Mouse (Mus musculus) thymus, postnatal 0 days (tissue): ENCODE data around the gene Tbc1d8b. TPM values are rescaled to one million over a fixed set of nuclear protein-coding genes. Genes with fewer than 3 reads are reported as not detected.
"Not testable (repeated sequence)": the region's sequence is repeated elsewhere in the genome, so short reads cannot be mapped to it uniquely, and the experiment has no call there.

ENCODE experiments used
- DNase-seq: peaks from one replicate; pipeline ENCODE4 v3.0.0-alpha.2; 2015; ENCODE audit warnings: low spot score
- polyA plus RNA-seq: library from polyadenylated mRNA; unstranded; fragments of >200 nt; fragmentation: Nextera tagmentation; extraction: Ambion mirVana; gene quantifications from 2 replicates; pipeline ENCODE4 v1.2.1, GENCODE M21; 2015

Gene Tbc1d8b
- 1.4 and 1.5 TPM in 2 replicates for polyA plus RNA-seq

DNA sequence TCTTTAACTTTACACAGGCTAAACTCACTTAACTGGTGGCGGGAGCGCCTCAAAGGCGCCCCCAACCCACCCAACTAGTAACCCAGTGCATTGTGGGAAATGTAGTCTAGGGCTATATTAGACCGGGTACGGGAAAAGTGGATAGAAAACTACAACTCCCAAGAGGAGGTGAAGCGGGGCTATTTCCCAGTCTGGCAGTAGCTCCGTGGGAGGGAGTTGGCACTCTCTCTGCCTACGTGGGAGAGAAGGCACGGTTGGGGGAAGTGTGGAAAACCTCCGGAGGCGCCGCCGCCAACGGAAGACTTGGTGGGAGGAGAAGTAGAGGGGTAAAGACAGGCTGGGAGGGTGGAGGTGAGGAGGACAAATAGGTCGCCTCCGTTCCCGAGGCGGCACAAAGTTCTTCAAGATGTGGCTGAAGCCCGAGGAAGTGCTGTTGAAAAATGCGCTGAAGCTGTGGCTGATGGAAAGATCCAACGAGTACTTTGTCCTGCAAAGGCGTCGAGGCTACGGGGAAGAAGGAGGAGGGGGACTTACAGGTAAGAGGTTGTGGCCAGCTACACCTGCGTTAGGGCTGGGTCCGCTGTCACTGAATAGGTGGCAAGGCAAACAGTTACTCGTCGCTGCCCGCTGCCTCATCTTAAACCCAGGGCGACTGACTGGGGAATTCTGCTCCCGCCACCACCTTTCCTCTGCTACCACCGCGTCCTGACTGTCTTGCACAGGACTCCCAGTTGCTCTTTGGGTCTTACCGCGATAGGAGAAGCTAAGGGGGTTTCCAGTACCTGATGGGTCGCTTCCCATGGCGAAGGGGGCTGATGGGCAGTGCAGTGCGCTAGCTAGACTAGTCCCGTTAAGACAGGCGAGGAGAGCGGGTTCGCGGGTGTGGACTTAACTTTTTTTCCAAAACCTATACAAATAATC is at the start of gene Tbc1d8b:
Gene Tbc1d8b, plus strand, starts transcription at position 222 of the 921 bp plus-strand sequence.
- peak; percentile 83 for DNase-seq

DNA sequence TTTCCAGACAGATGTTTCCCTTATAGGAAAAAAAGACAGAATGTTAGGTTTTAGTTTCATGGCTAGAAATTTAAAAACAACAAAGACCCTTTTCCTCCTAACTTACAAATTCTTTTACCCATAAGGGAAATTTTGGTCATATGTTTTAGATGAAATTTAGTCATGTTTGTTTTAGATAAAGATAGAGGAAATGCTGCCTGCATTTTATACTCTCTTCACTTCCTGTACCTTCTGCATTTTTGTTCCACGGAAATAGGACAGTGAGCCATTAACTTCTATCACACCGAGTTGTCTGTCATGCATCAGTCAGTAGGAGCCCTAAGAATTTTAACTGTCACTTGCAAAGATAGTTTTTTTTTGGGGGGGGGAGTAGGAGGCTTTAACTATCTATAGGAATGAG is 45.1 kb upstream of the Tbc1d8b start:
- DNase-seq, result no peak

DNA sequence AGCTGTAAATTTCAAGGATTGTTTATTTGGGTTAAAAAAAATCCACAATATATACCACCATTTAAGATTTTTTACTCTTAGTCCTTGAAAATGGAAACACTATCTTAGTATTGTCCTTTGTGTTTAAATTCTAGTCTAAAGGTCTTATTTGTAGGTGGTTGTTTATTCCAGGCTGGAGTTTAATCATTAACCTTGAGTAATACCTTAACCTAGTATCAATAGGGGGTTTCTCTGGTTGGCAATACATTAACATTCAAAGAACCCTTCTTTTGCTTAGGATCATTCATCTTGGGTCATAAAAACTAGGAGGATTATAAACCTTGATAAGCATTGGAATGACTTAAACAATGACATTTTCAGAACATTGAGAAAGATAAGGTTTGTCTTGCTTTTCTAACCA is 44.4 kb upstream of the Tbc1d8b start:
- no peak for DNase-seq

DNA sequence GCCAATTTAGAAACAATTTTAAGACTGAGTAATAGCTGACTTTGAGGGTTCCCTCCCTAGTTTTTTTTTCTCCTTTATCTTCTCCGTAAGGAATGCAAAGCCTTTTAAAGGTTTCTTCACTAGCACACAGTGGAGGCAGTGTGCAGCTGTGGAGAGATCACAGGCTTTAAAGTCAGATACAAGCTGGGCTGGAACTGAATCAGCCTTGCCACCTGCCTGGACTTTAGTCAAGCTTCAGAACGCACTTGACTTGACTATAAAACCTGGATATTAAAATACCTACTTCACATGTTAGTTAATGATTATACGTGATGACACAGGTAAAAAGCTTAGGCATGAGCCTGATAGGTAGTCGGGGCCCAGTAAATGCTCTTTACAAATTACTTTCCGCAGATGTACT is 32.6 kb upstream of the Tbc1d8b start:
- no peak for DNase-seq

DNA sequence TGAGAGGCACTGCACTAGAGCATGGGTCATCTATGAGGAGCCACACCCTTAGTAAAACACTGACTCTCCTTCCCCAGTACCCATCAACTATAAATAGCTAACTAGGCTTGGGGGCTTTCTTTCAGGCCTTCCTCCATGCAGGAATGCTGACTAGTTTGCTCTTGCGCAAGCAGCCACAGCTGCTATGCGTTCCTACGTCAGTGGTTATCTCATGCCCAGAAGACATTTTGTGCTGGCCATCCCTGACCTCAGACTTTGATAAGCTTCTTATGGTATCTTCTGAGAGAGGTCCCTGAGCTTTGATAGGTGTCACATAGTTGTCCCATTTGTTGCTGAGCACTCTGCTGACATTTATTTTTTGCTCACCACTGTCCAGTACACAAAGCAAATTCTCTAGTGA is 31.5 kb upstream of the Tbc1d8b start:
- DNase-seq, result no peak

DNA sequence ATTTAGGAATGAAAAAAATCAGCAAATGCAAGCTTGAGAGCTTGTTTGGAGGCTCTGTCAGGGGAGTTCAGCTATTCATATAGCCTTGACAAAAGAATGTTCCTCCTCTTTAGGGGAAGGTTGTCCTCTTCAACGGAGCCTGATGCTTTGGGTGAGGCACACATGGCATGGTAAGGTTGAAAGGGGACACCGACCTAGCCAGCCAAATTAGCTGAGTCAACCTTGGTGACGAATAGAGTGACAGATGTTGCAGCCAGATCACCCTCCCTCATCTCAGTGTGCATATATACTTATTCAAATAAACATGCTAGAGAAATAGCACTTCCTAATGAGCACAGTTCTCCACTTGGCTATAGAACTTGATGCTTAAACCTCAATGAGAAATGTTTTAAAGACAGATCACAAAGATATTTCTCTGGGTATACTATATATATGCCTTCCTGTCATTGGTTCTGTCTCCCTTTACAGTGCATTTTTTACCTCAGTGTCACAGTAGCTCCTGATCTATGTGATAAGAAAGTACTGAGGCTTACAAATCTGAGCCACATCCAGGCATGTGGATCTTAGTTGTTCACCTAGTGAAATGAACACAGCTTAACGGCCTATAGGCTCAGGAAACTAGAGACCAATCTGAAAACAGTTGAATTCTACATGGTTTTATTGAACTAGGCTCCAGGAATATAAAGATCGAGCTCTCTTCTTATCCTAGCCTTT is 30.3 kb upstream of the Tbc1d8b start:
- no peak for DNase-seq

DNA sequence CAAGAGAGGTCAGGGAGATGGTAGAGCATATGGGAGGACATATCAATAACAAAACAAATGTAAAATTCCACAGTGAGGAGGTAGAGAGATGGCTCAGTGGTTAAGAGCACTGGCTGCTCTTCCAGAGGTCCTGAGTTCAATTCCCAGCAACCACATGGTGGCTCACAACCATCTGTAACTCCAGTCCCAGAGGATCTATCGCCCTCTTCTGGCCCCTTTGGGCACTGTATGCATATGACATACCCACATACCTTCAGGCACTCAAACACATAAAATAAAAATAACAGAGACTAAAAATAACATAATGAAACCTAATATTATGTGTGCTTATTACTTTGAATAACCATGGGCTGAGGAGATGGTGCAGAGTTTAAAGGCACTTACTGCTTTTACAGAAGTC is 22.7 kb upstream of the Tbc1d8b start:
- no peak for DNase-seq

DNA sequence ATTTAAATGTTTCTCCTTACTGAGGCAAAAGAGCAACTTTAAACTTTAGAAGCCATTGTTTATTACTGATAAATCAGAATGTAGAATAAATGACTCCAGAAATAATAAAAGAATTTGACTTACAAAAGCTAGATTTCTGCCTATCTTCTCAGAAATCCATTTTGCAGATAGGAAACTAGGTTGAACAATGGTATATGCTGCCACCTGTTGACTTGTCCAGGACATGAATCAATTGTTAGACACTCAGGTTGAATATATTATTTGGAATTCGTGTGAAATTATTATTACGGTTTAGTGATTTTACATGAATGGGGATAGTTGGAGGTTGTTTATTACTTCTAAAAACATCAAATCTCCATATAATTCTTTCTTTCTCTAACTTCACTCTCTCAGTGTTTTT is 19.0 kb upstream of the Tbc1d8b start:
- no peak for DNase-seq

DNA sequence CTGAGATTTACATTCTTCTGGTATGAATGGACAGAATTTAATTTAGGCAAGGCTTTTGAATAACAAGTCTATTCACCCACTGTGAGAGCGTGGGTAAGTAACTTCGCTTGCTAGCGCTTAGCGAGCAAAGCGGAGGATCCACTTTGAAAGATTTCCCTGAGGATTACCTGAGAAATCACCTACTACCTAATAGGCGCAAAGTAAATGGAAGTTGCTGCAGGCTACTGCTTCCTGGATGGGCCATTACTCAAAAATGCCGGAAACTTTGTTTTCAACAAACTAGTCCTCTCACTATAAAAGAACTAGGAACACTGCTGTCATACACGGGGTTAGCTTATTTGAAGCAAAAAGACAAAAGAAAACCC is 404 bp upstream of the Tbc1d8b start:
- no peak for DNase-seq

DNA sequence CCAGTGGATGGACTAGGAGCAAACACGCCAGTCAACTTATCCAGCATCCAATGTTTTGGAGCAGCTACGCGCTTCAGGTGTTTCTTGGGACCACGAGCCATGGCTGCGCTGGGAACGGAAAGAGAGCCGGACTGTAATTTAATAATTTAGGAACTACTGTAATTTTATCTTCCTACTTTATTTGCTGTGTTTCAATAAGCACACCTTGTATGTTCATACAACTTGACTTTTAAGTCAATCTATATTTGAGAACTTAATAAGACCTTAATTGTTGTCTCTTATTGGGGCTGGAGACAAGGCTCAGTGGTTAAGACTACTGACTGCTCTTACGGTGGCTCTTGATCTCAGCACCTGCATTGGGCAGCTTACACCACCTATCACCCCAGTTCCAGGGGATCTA is 29.6 kb downstream of the Tbc1d8b start, which contains the start of gene Gm15013:
Gene Gm15013, minus strand, starts transcription at position 101 of the 400 bp plus-strand sequence.
- DNase-seq, result no peak

DNA sequence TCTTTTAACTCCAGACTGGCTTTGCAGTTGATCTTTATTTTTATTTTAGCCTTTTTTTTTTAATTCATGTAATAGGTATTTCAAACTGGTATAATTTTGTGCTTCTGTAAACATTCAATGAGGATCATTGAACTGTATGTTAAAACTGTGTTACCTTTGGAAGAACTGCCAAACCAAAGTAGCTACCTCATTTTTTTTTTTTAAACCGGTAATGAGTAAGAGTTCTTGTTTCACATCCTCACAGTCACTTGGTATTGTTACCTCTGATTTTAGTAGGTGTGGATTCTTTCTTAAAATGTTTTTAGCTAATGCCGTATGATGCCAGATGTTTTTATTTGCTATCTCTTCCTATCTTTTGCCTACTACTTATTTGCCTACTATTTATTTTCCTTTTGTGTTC is 37.6 kb downstream of the Tbc1d8b start:
- no peak for DNase-seq

DNA sequence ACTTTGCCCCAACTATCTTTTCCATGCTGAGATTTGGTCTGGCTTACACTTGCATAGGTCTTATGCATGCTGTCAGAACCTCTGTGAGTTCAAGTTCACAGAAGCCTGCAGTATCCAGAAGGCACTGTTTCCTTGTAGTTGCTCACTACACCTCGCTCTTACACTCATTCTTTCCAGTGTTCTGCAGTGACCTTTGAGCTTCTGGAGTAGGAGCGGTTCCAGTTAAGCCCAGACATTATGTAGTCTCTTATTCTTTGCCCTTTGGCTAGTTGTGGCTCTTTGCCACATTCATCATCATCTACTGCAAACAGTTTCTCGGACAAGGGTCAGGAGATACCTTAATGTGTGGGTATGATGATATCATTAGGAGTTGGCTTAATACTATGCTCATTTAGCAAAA is 45.7 kb downstream of the Tbc1d8b start:
- no peak for DNase-seq

DNA sequence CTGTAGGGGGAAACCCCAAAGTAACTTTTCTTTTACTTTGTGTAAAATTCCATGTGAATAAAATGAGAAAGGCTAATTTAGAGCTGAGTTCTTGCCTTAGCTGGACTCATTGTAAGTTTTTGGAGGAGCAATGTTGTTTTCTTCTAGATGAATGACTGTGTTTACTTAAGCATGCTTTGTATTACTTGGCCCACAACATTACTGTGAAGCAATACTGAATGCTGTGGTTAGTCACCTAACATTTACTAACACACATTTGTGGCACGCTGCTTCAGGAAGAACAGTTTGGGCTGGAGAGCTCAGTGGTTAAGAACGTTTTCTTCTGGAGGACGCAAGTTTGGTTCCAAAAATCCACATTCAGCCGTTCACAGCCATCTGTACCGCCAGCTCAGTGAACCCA is 52.3 kb downstream of the Tbc1d8b start:
- DNase-seq, result no peak

DNA sequence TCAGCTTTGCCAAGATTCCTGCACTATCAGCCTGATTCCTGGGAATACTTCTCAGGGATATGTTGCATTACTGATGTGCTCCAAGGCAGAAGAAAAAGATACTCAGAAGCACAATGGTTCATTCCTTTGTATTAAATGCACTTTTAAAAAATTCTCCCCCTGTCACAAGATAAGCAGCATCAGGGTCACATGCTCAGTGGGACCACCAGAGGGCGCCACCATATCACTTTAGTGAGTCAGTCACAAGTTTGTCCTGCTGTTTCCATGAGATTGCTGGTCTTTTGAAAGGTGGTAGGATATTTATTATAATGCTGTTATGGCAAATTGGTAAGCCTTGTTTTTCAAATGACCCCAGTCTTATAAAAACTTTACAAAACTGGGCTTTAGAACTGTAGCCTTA is 67.1 kb downstream of the Tbc1d8b start:
- DNase-seq, result peak; percentile 32

DNA sequence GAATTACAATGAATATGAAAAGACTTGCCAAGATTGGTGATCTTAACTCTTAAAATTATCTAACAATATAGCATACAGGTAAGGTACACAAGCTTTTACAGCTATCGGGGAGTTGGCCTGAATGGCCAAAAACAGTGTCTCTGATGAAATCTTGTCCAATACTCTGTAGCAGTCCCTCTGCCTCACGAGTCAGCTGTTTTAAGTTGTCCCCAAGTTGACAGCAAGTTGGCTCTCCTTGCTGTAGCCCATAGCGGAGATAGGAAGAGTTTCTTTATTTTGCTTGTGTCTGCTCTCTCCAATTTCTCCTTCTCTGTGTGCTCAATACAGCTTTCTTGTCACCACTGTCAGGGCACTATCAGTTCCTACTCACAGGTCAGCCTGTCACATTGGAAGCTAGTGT is 73.8 kb downstream of the Tbc1d8b start:
- not testable (repeated sequence) for DNase-seq

DNA sequence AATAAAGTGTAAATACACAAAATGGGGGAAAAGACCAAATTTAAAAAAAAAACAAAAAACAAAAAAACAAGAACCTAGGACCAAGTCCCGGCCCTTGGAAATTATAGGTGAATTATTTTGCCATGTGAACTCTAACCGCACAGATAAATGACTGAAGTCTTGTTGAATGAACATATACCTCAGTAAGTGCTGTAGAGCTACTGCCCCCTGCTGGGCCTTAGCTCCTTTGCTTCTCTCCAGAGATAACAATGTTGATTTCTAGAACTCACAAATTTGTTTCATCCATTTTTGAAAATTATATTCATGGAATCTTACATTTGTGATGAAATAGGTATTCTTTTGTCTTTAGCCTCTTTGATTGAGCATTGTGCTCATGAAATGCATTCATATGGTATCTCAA is 77.8 kb downstream of the Tbc1d8b start:
- peak; percentile 23 for DNase-seq

DNA sequence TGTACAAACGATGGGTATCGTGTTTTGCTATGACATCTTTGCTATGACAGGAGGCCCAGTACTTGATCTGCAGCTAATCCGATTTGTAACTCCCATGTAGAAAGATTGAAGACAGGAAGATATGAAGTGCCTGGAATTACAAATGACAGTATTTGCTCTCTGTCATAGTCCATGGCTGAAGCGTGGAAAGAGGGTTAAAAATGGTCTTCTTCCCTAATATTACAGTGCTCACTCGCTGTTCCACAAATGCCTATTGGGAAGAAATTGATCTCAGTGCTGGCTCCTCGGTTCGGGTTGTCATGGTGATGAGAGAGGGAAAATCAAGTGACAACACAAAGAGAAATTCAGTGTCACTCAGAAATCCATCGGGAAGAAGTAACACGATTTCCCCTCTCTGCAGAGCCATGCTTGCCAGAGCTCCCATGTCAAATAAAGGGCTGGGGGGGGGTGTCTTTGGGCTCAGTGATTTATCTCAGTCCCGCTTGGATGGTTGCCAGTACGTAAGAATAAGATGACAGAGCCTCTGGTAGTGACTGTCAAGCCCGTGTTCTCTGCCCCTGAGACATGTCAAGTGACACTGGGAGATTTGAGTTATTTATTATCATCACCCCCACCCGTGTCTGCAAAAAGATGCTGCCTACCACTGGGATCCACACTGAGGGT is 85.3 kb downstream of the Tbc1d8b start:
- no peak for DNase-seq

DNA sequence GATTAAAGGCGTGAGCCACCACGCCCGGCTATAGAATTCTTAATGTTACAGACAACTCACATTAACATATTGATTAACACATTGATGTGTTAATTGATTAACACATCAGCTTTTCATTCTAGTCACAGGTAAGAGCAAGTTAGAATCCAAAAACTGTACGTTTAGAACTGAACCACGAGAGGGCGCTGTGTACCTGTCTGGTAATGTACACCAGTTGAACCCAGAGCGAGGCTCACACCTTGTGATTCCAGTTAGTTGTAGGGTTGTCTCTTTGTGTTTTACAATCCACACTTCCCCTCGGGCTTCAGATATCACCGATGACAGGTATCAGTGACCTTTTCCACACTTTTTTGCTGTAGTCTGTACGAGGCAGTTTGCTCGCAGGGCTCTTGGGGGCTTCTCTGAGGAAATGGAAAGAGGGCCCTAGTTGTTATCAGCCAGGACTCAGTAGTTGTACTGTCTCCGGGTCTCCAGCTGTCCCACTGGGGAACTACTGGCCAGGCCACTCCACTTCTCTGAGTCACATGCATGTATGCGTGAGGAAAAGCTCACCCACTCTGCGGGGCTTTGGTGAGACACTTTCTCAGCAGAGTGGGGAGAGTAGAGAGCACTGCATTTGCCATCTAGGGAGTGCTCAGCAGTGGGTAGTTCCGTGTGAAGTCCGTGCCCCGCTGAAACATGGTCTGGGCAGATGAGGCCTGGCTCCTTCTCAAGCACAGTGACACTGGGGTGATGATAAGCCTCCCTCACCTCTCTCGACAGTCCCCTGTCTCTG is 89.7 kb downstream of the Tbc1d8b start:
- DNase-seq, result peak; percentile 47

DNA sequence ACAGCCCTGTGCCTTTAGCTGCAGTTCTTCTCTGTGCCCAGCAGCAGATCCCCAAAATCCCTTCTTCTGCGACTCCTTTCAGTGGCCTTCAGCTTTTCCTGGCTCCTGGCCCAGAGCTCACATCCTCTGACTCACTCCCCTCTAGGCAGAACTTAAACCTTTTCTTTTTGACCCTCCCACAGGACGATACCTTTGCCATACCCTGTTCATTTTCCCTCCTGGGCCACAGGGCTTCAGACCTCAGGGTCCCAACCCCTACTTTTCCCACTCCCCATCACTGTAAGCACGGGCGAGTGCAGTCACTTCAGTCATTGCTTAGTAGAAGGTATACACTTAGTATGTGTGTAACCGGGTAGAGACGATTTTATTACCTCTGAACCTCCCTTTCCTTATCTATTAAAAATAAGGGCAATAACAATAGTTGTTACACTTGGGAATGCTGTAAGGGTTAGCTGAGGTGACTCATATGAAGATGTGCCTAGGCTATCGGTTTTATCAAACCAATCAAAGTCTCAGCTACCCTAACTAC is 90.4 kb downstream of the Tbc1d8b start:
- DNase-seq, result no peak

DNA sequence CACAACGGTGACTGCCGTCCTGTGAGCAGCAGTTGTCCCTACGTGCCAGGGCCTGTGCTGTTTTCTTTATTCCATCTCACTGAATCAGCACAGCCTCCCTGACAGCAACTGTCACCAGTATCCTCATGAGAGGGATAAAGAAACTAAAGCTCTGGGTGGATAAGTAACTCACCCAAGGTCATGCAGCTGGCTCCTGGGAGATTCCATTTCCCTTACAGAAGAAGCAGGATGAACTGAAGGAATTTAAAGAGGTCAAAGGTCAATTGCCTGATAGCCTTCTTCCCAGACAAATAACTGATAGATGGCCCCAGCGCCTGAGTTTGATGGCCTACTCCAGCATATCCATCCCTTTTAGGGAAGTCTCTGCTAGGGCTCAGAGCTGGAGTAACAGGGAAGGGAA is 92.6 kb downstream of the Tbc1d8b start:
- DNase-seq, result no peak

DNA sequence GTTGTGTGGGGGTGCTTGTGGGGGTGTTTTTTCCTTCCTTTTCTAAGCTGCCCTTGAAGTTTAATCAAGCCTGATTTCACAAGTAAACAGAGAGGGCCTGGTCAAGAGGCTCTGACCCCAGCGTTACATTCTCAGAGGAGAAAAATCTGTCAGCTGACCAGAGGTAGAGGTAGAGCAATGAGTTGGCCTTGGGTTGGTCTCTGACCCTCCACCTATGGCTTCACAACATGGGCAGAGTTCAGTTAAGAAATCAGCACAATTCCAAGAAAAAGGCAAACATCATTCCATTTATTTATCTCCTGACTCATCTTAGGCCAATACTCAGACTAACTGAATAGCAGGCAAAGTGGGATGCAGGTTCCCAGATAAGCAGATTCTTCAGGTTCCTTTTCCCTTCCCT is 94.1 kb downstream of the Tbc1d8b start:
- DNase-seq, result no peak
